Mouse (Mus musculus) cerebellum, adult 2 months (tissue): Measurements from ENCODE around the gene Zbtb24.

Experiments used
- CTCF ChIP-seq: fragments of 200-500 bp; IDR thresholded peaks from 2 replicates; pipeline ENCODE4 v1.5.1; 2011; ENCODE audit warnings: low read depth, mild to moderate bottlenecking, control low read depth, low read length, moderate library complexity, borderline replicate concordance; ENCODE audit not compliant: insufficient read depth
- POLR2A ChIP-seq: fragments of 200-500 bp; IDR thresholded peaks from 2 replicates; pipeline ENCODE4 v1.6.1; 2011; ENCODE audit warnings: low read length, control low read depth, borderline replicate concordance; ENCODE audit not compliant: insufficient read depth

GRCm38 (mm10) chr10:41486506-41487170, 36.5 kb downstream of the Zbtb24 start:
- TF ChIP-seq CTCF = no peak
- TF ChIP-seq POLR2A = no peak
